Mouse (Mus musculus) lung, postnatal 0 days (tissue): ENCODE measurements around the gene Rhoa.
A peak's percentile ranks its signal among the peaks of the same experiment; 100 is the strongest.
"Not testable (repeated sequence)": the region's sequence is repeated elsewhere in the genome, so short reads cannot be mapped to it uniquely, and the experiment has no call there.

ENCODE experiments used
- CTCF ChIP-seq: IDR thresholded peaks from 2 replicates; pipeline ENCODE4 v1.5.1; 2016; ENCODE audit warnings: antibody characterized with exemption, mild to moderate bottlenecking
- EP300 ChIP-seq: IDR thresholded peaks from 2 replicates; pipeline ENCODE4 v1.6.1; 2016; ENCODE audit warnings: antibody characterized with exemption, mild to moderate bottlenecking, control low read depth

GRCm38 (mm10) chr9:108322054-108322453 is 16.1 kb downstream of the Rhoa start:
- peak; percentile 36 for TF ChIP-seq CTCF
- not testable (repeated sequence) for TF ChIP-seq EP300
